Mouse (Mus musculus) skeletal muscle tissue, postnatal 0 days (tissue): ENCODE measurements around the gene Ccdc24. TPM values are rescaled to one million over a fixed set of nuclear protein-coding genes. Genes with fewer than 3 reads are reported as not detected.

Experiments
- polyA plus RNA-seq: library from polyadenylated mRNA; unstranded; fragments of >200 nt; fragmentation: Nextera tagmentation; extraction: Ambion mirVana; gene quantifications from 2 replicates; pipeline ENCODE4 v1.2.1, GENCODE M21; 2015

Ccdc24 gene
- 0.46 and 0.53 TPM in 2 replicates for polyA plus RNA-seq

DNA sequence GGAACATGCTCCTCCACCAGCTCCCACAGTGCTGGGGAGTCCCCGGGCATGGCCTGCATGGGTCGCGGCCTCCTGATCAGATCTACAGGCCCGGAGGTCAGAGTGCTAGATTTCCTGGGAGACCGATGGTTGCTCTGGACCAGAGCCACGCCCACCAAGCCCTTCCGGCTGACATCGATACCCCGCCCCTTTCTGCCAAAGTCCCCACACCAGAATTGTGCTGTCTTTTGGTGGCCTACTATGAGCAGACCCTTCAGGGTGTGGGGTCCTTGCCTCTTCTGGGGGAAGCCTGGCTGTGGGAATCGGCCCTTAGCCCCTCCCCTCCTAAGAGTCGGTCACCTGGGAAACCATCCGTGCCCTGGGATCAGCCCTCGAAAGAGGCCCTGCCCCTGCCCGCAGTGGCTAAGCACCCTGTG lies at the start of gene Ccdc24:
Gene Ccdc24 (minus strand): TSS at position 87 of the 416 bp plus-strand sequence.

DNA sequence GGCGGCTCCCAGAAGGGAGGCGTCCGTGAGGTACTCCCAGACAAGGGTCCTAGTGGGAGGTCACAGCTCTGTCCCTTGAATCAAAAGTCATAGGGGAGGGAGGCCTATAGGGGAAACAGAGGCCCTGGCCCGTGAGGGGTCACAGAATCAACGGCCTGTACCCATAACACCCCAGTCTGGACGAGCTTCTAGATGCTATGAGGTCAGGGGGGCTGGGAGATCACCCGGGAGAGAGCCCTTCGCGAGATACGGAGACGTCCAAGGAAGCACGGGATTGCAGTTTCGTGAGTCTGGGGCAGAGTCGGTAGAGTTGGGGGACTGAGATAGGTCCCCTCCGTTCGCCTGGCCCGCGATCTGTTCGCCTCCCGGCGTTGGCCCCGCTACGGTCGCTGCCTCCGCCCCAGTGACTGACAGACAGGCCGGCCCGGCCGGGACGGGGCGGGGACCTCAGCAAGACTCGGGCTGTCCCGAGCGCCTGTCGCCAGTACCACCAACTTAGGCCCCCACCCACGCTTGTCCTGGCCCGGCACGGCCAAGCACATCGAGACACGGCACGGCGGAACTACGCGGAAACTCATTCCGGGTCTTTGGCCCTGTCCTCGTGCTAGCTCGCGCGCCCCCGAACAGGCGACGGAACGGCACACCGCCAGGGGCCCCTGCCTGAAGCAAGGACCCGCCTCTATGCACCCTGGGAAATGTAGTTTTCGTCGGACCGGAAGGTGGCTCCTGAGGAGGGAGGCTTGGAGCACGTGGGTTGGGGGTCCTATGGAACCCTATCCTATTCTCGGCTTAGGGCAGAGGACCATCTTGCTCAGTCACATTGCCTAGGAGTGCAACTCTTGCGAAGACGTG lies 42.5 kb upstream of the Ccdc24 start, which contains the start of gene Ipo13:
Gene Ipo13 (minus strand): TSS at position 409 of the 852 bp plus-strand sequence.

DNA sequence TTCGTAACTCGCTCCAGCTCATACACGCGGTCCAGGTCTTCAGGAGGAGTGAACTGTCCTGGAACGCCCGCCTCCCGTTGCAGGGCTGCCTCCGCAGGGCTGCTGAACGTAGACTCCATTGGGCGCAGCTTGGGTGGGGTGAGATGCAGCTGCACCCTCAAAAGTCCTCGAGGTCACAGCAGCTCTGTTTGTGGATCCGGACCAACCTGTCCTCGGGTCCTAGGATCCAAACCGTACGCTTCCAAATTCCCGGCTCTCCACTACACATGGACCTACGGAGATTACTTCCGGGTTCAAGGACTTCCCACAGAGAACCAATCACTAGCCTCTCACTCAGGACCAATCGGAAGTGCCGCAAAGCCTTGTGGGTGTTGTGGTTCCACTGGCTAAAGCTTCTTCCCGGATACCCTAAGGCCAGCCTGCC lies 19.4 kb upstream of the Ccdc24 start, which contains the start of gene Dph2:
Gene Dph2 (minus strand): TSS at position 295 of the 424 bp plus-strand sequence.

DNA sequence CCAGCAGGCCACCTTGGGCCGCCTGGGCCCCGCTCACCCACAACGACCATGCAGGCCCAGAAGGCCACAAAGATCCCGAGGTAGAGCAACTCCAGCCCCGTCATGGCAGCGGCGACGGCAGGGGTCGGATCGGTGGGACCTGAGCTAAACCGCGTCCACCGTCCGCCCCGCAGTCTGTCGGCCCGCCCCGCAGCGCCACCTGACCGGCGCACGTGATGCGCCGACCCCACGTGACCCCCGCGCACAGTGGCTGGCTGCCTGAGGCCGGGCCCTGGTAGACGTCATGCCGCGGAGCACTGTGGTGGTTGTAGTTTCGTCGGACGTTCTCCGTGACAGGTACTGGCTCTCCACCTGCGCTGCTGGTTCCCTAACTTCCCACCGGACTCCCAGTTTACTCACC lies 14.8 kb upstream of the Ccdc24 start, which contains the start of gene Atp6v0b:
Gene Atp6v0b (minus strand): TSS at position 201 of the 400 bp plus-strand sequence.

DNA sequence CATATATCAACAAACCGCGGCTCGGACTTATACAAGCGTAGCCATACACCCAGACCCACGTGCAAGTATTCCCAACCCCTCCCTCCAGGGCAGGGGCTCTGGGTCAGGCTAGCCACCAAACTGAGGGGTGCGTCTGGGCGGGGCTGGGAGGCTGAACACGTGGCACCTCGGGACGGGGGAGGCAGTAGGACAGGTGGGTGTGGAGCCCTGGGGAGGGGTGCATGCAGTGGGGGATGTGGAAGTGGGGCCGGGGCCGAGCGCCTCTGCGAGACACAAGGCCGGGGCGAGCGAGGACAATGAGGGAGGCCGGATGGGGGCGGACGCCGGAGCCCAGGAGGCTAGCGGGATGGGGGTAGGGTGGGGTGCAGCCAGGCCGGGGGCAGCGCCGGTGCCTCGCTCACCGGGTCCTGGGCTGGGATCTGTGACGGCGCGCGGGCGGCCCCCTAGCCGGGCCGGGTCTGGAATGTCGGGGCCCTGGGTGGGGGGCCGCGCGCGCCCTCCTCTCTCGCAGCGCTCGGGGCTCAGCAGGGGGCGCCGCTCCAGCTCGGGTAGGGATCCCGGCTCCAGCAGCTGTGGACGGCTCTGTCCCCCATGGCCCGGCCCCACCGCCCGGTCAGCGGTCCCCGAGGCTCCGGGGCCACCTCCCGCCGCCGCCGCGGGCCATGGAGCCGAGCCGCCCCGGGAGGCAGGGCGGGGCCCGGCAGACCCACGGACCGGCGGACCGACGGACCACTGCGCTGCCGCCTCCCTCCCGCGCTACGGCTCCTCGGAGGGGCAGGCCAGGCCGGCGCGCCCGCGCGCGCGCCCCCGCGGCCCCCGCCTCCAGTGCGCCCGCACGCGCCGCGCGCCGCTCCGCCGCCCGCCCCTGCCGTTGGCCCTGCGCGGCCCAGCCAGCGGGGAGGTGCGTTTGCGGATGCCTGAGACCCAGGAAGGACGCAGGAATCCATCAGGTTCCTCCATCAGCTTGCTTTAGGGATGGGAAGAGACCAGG lies 10.6 kb upstream of the Ccdc24 start, which contains the start of gene B4galt2:
Gene B4galt2 (minus strand): TSS at position 787 of the 991 bp plus-strand sequence.

DNA sequence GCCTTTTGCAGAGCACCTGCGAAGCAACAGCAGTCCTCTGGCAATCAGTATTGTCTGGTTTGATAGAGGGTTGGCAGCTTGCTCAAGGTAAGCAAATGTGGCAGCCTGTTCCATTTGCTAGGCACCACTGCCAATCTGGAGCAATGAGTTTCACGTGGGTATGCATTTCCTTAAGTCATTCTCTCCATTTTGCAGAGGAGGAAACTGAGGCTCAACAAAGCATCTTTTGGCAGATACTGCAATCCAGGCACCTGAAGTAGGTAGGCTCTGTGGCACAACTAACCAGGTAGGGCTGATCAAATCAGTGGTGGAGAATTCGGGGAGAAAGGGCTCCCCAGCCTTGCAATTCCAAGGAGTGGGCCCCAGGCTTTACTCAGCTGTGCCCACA lies 37.9 kb downstream of the Ccdc24 start, which contains the start of gene Slc6a9:
Gene Slc6a9 (plus strand): TSS at position 50 of the 388 bp plus-strand sequence.

Other genes starting within 250 kb of the Ccdc24 start
- 33.4 and 36.9 TPM in 2 replicates for gene Dmap1, start 190.3 kb downstream of the Ccdc24 start, polyA plus RNA-seq
- gene Gm12845, start 148.1 kb downstream of the Ccdc24 start, polyA plus RNA-seq, result not detected in 2 replicates
- gene Klf17, start 106.9 kb downstream of the Ccdc24 start, polyA plus RNA-seq, result not detected in 2 replicates
- 2.7 and 2.9 TPM in 2 replicates for gene Slc6a9, start 38.1 kb downstream of the Ccdc24 start, polyA plus RNA-seq
- 10.1 and 10.3 TPM in 2 replicates for gene B4galt2, start 10.9 kb upstream of the Ccdc24 start, polyA plus RNA-seq
- gene Atp6v0b, start 14.8 kb upstream of the Ccdc24 start, polyA plus RNA-seq, result 138 and 139 TPM in 2 replicates
- 4.3 and 4.8 TPM in 2 replicates for gene Dph2, start 19.5 kb upstream of the Ccdc24 start, polyA plus RNA-seq
- gene Ipo13, start 42.4 kb upstream of the Ccdc24 start, polyA plus RNA-seq, result 62.7 and 74.9 TPM in 2 replicates
- gene Artn, start 57.2 kb upstream of the Ccdc24 start, polyA plus RNA-seq, result 1.3 and 1.4 TPM in 2 replicates